Mouse (Mus musculus) heart, adult 2 months (tissue): ENCODE data around the gene Josd2.

Experiments used
- CTCF ChIP-seq: fragments of 200-600 bp; IDR thresholded peaks from 2 replicates; pipeline ENCODE4 v1.8.1; 2022; ENCODE audit warnings: antibody characterized with exemption, mild to moderate bottlenecking, moderate library complexity
- EP300 ChIP-seq: fragments of 200-500 bp; IDR thresholded peaks from 2 replicates; pipeline ENCODE4 v1.6.1; 2011; ENCODE audit warnings: low read depth, low read length, control low read depth; ENCODE audit not compliant: insufficient read depth
- POLR2A ChIP-seq: fragments of 200-500 bp; IDR thresholded peaks from 2 replicates; pipeline ENCODE4 v1.6.1; 2011; ENCODE audit warnings: mild to moderate bottlenecking, low read depth, low read length, control low read depth; ENCODE audit not compliant: insufficient read depth

DNA sequence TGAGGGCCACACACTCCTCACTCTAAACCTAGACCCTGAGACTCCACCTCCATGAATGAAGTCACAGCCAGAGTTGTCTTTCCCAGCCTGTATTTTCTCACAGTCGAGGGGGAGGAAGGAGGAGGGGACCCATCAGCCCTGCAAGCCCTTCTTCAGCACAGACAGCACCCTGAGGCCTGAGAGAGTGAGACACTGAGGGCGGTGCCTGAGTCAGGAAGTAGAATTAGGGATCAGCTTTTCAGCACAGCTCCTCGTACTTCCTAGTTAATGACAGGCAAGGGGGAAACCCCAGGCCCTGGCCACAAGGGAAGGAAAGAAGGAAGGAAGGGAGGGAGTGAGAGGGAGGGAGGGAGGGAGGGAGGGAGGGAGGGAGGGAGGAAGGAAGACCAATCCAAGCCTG, 14.5 kb upstream of the Josd2 start:
- TF ChIP-seq CTCF (no peak), POLR2A (no peak), EP300 (no peak)
